Mouse (Mus musculus): ENCODE measurements around the gene Gse1.

The Gse1 gene

DNA sequence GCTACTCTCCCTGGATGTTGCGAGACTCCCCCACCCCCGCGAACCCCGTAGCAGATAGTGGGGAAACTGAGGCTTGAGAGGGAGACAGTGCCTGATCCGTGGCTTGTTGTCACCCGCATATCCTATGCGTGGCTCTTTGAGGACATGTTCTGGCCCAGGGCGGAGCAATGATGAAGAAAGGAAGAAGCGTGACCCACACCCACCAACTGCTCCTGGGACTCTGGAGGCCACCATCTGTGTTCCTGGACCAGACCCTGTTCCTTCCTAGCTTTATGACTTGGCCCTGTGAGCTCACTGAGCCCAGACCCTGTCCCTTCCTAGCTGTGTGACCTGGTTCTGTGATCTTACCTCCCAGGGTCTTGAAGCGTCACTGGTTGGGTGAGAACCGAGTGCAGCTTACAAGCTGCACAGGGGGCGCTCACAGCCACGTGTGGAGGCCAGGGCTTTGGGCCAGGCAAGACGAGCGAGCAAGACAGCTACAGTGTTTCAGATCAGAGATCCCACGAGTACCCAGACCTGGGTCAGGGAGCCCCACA is 48.7 kb downstream of the Gse1 start:
- DNase-seq, result no peak

DNA sequence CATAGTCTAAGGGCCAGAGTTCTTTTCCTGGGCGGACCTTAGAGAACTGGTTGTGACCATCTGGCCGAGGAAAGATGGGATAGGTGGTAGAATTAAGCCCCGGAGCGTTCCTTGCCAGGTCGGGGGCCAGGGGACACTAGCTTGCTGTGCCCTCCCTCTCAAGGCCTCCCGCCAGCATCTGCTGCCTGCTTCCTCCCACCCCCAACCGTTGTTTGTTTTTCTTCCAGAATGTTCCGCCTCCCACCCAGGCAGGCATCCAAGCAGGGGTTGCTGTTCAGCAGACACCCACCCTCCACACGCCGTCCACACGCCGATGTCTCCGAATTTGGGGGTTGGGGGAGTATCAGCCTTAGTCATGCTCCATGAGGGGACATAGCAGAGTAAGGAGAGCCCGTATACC is 49.8 kb downstream of the Gse1 start:
- DNase-seq, result no peak

DNA sequence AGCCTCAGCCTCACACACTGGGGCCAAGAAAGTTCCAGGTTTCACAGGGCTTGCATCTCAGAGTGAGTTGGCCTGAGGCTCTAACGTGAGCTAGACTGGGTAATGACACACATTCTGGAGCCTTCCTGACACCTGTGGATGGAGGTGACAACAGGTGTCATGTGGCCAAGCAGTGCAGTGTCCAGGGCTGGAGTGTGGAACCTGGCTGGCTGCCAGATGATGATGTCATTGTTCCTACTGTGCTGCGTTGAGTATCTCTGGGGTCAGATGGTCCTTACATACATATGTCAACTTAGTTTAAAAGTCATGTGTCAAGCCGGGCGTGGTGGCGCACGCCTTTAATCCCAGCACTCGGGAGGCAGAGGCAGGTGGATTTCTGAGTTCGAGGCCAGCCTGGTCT is 51.2 kb downstream of the Gse1 start:
- no peak for DNase-seq

DNA sequence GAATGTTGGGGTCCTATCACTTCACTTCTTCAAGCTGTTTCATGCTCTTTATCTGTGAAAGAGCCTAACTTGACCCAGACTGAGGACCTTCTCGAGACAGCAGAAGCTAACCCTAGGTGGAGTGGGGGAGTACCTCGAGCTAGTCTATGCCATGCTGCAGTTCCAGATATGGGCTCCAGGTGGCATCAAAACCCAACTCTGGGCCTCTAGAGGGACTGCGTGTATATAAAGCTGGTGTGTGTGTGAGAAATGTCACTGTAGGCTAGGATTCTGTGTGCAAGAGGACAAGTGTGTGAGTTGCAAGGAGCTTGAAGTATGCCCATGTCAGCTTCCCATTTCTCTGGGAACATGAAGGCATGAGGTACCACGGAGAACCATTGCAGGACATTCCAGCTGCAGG is 53.2 kb downstream of the Gse1 start:
- peak; percentile 80 for DNase-seq

DNA sequence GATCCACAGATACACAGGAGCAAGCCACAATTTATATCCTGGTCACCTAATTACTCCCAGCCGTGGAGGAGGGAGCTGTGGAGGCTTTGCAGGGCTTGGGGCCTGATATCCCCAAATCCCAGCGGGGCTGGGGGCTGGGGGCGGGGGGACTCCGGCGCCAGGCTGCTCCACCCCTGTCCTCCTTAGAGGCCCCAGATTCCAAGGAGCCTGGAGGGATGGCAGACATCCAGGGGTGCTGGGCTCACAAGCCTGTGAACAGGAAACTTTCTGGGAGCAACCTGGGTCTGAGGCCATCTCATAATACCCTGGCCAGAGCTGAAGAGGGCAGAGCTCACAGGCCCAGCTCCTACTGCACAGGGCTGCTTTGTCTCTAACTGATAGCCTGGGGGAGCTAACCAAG is 54.2 kb downstream of the Gse1 start:
- no peak for DNase-seq

DNA sequence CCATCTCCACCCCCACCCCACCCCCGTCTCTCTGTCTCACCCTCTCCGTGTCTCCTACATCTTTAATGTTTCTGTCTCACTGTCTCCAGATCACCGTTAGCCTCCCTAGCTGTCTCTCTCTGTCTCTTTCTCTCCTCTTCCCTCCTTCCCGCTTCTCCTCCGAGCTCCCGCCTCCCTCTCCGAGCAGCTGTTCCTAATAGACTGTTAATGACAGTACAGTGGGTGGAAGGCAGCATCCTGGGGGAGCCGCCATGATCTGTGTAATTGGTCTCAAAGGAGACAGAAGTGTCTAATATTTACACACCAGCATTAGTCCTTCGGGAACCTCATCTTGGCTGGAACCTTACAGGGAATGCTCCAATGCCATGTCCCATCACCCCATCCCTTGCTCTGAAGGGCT is 56.0 kb downstream of the Gse1 start:
- DNase-seq, result no peak

DNA sequence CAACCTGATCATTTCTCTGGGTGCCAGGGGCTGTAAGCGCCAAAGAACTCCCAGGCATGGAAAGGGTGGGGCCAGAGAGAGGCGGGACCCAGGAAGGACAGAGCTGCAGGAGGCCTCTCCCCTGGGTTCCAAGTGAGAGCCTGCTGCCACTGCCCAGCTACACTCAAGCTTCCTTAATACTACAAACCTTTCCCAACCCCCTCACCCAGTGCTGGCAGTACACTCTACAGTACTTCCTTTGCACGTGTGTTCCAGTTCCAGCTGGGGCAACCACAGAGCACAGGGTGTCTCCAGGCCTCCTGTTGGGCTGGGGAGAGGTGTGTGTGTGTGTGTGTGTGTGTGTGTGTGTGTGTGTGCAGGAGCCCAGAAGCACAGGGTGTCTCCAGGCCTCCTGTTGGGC is 56.8 kb downstream of the Gse1 start:
- DNase-seq, result no peak

DNA sequence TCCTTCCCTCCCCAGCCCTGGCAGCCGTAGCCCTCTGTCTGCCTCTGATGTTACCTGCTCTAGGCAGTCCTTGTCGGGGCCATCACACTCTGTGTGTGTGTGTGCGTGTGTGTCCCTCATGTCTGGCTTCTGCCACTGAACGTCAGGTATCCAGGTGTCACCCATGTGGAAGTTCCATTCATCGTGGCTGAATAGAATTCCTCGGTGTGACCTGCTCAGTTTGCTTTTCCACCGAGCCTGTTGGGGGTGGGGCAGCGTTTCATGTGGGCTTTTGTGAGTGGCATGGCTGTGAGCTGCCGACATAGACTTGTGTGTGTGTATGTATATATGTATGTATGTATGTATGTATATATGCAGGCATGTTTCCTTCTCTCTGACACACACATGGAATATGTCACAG is 57.6 kb downstream of the Gse1 start:
- no peak for DNase-seq

DNA sequence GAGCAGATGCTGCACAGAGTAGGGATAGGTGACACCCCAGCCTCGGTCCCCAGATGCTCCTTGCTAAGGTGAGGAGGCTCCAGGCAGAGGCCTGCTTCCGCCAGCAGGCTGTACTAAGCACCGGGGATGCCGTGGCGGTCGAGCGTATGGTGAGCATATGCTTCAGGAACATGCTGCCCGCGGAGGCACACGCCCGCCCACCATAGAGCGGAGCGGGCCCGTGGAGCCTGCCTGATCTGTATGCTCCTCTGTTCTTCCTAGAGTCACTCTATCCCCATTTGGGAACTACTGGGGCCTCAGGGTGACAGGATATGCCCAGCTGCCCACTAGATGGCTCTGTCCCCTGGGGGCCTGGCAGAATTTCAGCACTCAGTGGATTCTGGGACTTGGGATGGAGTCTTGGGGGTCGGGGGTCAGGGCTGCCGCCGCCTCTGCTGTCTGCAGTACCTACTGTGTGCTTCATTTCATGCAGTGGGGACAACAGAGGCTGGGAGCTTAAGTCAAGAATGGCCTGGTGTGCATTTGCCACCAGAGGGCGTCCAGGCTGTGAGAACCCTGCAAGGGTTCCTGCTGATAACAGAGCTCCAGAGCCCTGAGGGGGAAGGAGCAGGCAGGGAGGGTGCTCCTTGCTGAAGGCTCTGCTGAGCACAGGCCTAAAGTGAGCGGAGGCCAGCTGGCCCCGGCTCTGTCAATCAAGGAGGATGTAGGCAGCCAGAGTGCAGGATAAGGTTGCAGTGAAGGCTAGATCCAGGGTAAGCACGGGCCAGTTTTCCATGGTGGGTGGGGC is 60.1 kb downstream of the Gse1 start:
- DNase-seq, result peak; percentile 57

DNA sequence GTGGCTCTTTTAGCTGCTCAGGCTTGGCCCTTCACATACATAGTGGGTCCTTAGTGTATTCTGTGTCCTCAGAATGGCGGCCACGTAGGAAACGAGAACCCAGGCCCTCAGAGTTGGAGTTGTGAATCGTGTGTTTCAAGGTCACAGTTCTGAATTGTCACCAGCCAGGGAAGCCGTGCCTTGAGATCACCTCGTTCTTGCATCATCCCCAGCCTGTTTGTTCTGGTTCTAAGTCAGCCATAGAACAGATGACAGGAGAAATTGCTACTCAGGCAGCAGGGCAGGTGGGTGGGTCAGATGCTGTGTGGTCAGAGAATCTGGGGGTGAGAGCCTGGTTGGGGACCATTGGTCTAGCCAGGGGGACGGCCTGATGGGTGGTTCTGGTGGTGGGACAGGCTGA is 60.9 kb downstream of the Gse1 start:
- DNase-seq, result no peak

DNA sequence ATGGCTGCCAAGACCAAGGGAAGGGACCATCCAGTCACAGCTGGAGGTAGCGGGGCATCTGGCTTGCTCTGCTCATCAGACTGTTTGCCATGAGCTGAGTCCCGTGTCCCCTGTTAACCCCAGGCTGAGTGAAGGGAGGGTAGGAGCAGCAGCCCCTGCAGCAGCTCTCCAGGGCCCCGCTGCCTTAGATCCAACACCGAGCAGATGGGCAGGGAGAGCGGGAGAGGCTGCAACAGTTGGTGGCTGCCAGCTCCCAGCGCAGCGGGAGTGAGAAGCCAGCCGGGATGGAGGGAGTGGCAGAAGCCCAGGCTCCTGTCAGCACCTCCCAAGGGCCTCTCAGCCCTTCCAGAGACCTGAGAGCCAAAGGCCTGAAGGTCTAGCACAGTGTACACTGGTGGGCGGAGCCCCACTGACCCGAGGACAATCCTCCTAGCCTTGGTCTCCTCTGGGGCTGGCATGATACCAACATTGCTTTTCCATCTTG is 61.5 kb downstream of the Gse1 start:
- no peak for DNase-seq

DNA sequence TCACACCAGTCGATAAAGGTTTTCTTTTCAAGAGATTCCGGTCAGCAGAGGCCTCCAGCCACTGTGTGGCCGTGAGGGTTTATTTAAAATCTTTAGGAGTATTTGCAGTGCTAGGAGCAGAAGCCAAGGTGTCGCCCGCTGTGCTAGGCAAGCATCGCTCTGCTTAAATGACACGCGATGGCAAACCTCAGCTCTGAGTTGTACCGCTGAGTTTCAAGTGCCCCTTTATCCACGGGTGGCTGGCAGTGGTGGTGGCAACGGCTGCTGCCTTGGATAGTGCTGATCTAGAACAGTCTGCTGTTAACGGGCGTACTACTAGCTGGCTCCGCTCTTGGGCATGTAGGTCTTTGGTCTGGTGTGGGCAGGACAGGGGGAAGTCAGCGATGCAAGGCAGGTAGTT is 62.4 kb downstream of the Gse1 start:
- no peak for DNase-seq

DNA sequence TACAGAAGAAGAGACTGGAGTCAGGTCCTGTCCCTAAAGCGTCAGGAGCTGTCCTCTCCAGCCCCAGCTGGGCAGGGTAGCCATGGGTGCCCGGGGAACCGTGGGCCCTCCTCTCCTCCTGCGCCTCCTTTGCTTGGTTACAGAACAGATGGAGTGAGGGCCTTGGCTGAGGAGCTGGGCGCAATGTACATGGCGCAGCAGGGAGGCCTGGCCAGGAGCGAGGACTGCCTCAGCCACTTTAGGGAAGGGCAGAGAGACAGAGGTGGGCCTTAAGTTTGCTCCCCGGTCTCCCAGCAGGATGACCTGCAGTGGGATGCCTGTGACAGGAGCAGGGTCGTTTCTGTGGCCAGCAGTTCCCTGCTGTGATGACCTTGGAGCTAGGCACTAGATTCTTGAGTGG is 63.4 kb downstream of the Gse1 start:
- DNase-seq, result no peak

DNA sequence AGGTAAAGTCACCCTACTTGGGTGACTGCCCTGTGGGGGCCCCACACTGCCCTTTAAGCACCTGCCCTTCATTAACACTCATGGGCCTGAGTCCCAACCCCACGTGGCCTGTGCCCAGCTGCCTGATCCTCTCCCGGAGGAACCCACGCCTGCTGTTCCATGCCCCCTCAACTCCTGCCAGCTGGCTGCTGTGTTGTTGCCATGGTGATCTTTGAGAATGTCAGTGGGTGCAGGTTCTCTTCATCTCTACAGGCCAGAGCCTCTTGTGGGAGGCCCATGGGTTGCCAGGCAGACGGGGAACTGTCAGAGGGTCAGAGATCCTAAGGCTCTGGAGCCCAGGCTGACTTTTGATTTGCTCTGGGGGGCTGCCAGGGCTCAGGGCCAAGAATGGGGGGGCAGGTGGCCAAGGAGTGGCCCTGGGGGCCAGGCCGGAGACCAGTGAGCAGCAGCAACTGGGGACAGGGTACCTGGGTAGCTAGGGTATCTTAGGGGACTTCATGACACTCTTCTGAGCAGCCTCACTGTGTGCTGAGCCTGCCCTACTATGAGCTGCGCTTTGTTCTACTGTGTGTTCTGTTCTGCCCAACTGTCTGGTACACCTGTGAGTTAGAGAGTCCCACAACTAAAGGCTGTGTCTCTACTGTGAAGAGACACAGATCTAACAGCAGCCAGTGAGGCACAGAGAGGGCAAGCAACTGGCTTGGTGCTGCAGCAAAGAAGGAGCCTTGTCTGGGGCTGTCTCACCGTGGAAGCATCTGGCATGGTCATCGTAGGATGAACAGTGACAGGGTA is 64.3 kb downstream of the Gse1 start:
- no peak for DNase-seq

DNA sequence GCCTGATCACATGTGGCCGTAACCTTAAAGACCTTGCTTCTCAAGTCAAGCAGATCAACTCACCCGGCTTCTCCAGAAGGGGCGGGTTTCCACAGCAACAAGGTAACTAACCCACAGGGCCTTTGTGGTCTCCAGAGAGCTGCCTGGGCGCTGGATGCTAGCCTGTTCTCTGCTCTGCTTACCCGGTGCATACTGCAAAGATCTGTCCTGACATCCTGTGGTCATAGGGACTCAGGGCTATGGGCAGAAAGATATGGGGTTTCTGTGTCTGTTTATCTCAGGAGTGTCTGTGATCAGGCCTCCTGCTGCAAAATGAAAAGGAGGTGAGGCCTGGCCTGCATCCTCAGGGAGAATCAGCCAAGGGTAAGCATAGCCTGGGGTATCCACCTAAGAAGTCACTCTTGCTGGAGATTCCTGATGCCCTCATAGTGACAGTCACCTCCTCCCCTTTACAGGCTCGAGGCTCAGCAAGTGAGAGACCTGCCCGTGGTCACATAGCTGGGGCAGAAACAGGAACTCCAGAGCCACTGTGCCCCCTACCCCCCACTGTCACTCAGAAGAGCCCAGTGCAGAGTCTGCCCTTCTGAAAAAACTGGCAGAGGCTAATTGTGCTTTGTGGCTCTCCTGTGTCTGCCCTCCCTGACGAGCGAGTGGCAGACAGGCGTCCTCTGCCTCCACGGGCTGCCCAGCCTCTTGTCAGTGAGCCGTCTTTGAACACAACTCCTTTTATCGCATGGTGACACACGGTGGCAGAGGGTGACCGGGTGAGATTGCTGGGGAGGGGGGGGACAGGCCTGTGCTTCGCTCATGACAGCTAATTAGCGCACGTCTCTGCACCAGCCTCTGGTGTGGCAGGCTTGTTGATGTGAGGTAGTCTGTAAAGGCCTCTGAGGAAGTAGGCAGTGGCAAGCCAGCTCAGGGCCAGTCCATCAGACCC is 65.4 kb downstream of the Gse1 start:
- no peak for DNase-seq

DNA sequence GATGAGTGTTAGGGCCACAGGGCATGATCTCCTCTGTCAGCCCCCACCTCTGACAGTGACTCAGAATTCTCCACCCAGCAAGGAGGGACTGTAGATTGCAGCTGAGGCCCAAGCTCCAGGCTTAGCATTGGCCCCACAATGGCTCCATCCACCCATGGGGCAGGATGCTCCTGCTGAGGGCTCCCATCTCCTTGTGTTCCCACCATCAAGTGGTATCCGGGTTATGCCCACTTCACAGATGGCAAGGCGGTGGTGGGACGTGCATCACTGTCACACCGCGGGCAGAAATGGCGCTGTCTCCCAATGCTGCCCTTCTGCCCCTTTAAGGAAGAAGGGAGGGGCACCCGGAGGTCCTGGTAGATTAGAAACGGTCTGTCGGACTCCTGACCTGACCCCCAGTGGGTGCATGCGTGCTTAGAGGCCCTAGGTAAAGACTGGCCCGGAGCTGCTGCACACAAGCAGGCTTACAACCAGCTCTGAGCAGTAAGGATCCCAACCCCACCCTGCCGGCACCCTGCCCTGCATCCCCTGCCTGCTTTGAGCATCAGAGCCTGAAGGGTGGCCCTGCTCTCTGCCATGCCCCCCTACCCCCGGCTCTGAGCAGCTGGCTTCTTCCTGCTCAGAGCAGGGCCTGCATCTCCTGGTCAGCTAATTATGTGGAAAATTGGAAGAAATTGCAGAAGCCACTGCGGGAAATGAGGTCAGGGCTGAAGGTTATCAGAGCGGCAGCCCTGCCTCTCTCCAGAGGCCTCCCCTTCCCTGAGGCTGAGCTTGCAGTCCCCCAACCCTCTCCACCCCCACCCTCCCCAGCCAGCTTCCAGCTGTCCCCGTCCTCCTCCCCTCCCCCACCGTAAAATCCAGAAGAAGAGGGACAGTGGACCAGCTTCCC is 67.0 kb downstream of the Gse1 start:
- no peak for DNase-seq

DNA sequence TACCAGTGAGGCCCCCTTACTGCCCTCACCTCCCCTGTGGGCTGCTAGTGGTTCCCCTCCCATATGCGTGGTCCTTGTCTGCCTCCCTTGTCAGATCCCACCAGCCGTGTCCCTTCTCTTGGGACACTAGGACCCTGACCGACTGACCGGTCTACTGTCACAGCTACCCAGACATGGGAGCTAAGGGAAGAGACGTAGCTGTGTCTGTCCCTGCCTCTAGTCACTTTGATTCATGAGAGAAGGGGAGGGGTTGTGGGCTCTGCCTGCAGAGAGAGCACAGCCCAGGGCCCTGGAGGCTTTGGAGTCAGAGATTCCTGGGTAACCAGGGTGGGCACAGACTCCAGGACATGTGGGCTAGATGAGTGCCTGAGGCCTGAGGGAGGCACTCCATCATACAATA is 68.7 kb downstream of the Gse1 start:
- DNase-seq, result no peak

DNA sequence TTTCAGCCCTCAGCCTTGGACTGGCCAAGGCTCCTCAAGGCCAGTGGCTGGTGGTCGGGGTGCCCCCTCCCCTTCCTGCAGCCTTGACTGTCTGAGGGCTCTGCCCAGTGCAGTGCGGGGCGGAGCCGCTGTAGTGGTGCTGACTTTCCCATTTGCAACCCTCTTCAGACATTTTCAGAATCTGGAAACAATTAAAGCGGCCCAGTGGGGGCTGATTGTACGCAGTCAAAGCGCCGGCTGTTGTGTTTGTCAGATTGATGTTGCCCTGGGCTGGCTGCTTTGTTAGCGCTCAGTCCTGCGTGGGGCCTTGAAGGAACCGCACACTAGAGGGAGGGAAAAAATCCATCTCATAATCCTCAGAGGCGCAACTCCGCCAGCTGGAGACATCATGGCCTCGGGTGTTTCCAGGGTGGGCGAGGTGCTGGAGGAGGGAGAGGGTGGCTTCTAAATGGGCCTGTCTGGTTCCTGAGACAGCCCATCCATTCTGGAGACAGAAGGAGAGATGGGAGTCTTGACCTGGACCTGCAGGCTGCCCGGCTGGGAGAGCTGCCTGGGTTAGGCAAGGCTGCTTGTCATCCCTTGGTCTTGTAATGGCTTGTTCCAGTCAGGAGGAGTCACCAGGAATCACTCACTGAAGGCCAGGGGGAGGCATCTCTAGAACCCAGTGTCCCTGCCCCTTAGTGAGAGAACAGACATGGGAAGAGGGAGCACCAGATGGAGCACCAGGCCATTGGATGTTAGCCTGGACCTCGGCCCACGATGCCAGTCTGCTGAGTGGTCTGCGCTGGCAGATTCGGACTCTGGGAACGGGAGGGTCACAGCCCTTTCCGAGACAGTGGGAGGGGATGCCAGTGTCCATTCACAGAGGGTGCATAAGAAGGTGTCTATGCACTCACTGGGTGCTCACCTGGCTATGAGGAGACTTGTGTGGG is 70.6 kb downstream of the Gse1 start:
- DNase-seq, result no peak

DNA sequence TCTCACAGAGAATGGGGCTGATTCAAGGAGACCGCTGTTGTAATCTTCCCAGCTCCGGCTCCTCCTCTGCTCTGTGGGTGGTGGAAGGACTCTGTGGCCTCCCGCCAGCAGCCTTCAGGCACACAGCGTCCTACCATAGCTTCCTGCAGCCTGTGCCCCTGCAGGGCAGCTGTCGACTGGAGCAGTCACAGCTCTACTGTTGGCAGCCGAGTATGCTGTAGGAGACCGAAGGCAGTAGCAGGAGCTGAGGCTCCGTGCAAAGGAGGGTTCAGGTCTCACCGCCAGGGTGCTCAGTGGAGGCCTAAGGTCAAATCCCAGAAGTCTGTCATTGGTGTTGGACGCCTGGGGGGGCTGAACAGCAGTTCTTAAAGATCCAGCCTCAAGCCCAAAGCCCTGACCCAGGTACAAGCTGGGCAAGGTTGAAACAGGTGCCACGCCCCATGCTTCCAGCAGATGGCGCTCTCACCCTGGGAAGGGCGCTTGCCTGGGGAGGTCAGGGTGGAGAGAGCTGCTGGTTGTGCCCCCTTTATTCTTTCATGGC is 72.4 kb downstream of the Gse1 start:
- DNase-seq, result peak; percentile 71

DNA sequence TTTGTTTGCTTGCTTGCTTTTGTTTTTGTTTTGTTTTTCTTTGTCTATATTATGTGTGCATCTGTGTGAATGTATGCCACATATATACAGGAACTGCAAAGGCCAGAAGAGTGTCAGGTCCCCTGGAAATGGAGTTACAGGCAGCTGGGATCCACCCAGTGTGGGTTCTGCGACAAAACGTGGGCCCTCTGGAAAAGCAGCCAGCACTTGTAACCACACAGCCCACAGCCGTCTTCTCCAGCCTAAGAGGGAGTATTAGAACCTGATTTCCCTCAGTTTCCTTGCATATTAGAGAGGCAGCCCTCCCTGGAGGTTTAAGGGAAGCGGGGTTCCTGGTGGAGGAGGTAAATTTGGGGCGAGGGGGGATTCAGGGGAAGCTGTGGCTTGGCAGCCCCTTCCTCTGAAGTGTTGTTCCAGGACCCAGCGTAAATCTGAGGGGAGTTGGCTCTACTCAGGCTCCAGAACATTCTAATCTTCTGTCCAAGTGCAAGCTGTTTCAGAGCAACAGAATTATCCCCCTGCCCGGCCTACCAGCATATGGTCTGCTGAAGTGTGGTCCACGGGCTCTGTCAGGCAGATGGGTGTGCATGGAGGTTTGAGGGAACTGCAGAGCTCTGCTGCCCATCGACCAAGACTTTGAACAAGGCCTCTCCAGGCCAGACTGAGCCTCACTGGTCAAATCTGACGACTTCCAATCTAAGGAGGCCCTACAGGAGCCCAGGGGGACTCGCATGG is 74.9 kb downstream of the Gse1 start:
- no peak for DNase-seq
